Mouse (Mus musculus) heart, postnatal 36 days (tissue): Measurements from ENCODE around the gene Hecw2. TPM values are rescaled to one million over a fixed set of nuclear protein-coding genes. Genes with fewer than 3 reads are reported as not detected.

Source experiments
- DNase-seq, 2 experiments: peaks; one replicate each; pipeline ENCODE4 v3.0.0; 2021 to 2022
- intact Hi-C: fragments of 180-260 bp; cut with DNase I; formaldehyde crosslinking; loops from one replicate; pipeline ENCODE4 v1.15.1; 2025
- total RNA-seq, 2 experiments: library from RNA; stranded (reverse); gene quantifications; 2 replicates each; pipeline ENCODE4 v1.2.3; 2021

The Hecw2 gene
- total RNA-seq, 2 experiments from 2014 or later, result 13.5 TPM

GRCm38 (mm10) chr1:54002077-54002476 is 192.9 kb downstream of the Hecw2 start:
- intact Hi-C loops, result no loop called here
- DNase-seq, result no peak

GRCm38 (mm10) chr1:53997239-53997638 is 197.7 kb downstream of the Hecw2 start:
- intact Hi-C loops, result no loop called here

GRCm38 (mm10) chr1:53986185-53986892 is 208.6 kb downstream of the Hecw2 start:
- DNase-seq, result peak in 1 of 2 experiments; percentile 16
- intact Hi-C loops, result loop anchor here (5.0 kb wide), 1 partner anchor 51 kb away; no protein-coding TSS in a partner anchor

More at GRCm38 (mm10) chr1:53997239-53997638, 197.7 kb downstream of the Hecw2 start:
- DNase-seq, result no peak

GRCm38 (mm10) chr1:53978514-53978831 is 216.5 kb downstream of the Hecw2 start:
- intact Hi-C loops, result loop anchor here (1.0 to 5.0 kb wide), 4 partner anchors 39 to 132 kb away; no protein-coding TSS in a partner anchor

GRCm38 (mm10) chr1:53977806-53978513 is 217.0 kb downstream of the Hecw2 start:
- DNase-seq, result peak in 1 of 2 experiments; percentile 56
- intact Hi-C loops, result loop anchor here (1.0 to 5.0 kb wide), 4 partner anchors 39 to 133 kb away; no protein-coding TSS in a partner anchor

More at GRCm38 (mm10) chr1:53978514-53978831, 216.5 kb downstream of the Hecw2 start:
- peak; percentile 58 to 63 for DNase-seq

- intact Hi-C loops, result loop anchor here (5.0 kb wide), 2 partner anchors 39 to 124 kb away; no protein-coding TSS in a partner anchor
- DNase-seq, result no peak
These were observed 218.2 kb downstream of the Hecw2 start for GRCm38 (mm10) chr1:53976721-53977120.

GRCm38 (mm10) chr1:53976100-53976499 is 218.9 kb downstream of the Hecw2 start:
- intact Hi-C loops, result loop anchor here (5.0 kb wide), 2 partner anchors 39 to 124 kb away; no protein-coding TSS in a partner anchor
- no peak for DNase-seq

- intact Hi-C loops, result loop anchor here (5.0 kb wide), 2 partner anchors 38 to 123 kb away; no protein-coding TSS in a partner anchor
- DNase-seq, result peak in 1 of 2 experiments; percentile 20
These were observed 220.0 kb downstream of the Hecw2 start for GRCm38 (mm10) chr1:53974941-53975340.

GRCm38 (mm10) chr1:53970326-53970977 is 224.5 kb downstream of the Hecw2 start:
- intact Hi-C loops, result no loop called here
- no peak for DNase-seq

GRCm38 (mm10) chr1:53952395-53952794 is 242.6 kb downstream of the Hecw2 start:
- intact Hi-C loops, result no loop called here

GRCm38 (mm10) chr1:53945815-53946214 is 249.2 kb downstream of the Hecw2 start:
- DNase-seq, result no peak
- intact Hi-C loops, result no loop called here

More at GRCm38 (mm10) chr1:53952395-53952794, 242.6 kb downstream of the Hecw2 start:
- DNase-seq, result no peak

GRCm38 (mm10) chr1:53942468-53942867 is 252.5 kb downstream of the Hecw2 start:
- DNase-seq, result no peak
- intact Hi-C loops, result no loop called here

GRCm38 (mm10) chr1:53941528-53941927 is 253.4 kb downstream of the Hecw2 start:
- intact Hi-C loops, result no loop called here

GRCm38 (mm10) chr1:53940268-53941017 is 254.5 kb downstream of the Hecw2 start:
- intact Hi-C loops, result no loop called here
- DNase-seq, result no peak

More at GRCm38 (mm10) chr1:53941528-53941927, 253.4 kb downstream of the Hecw2 start:
- DNase-seq, result no peak

GRCm38 (mm10) chr1:53939291-53939690 is 255.7 kb downstream of the Hecw2 start:
- intact Hi-C loops, result loop anchor here (5.0 kb wide), 1 partner anchor 38 kb away; no protein-coding TSS in a partner anchor
- DNase-seq, result no peak

- intact Hi-C loops, result loop anchor here (5.0 kb wide), 1 partner anchor 84 kb away; no protein-coding TSS in a partner anchor
- no peak for DNase-seq
These were observed 261.7 kb downstream of the Hecw2 start for GRCm38 (mm10) chr1:53933308-53933707.

- intact Hi-C loops, result loop anchor here (5.0 kb wide), 1 partner anchor 86 kb away; no protein-coding TSS in a partner anchor
- no peak for DNase-seq
These were observed 263.7 kb downstream of the Hecw2 start for GRCm38 (mm10) chr1:53931314-53931713.

- peak in 1 of 2 experiments; percentile 34 for DNase-seq
- intact Hi-C loops, result loop anchor here (5.0 kb wide), 1 partner anchor 115 kb away; no protein-coding TSS in a partner anchor
These were observed 267.4 kb downstream of the Hecw2 start for GRCm38 (mm10) chr1:53927605-53928004.

- intact Hi-C loops, result loop anchor here (5.0 kb wide), 1 partner anchor 117 kb away; no protein-coding TSS in a partner anchor
These were observed 269.6 kb downstream of the Hecw2 start for GRCm38 (mm10) chr1:53925149-53925901.

More at GRCm38 (mm10) chr1:53925149-53925901, 269.6 kb downstream of the Hecw2 start:
- no peak for DNase-seq
